Mouse (Mus musculus) mesoderm, embryonic 11.5 days (tissue): Measurements from ENCODE around the gene Dop1b.
"Not testable (repeated sequence)": the region's sequence is repeated elsewhere in the genome, so short reads cannot be mapped to it uniquely, and the experiment has no call there.

ENCODE experiments used
- DNase-seq: peaks from one replicate; pipeline ENCODE4 v3.0.0-alpha.2; 2012; ENCODE audit warnings: low read depth, low spot score

The Dop1b gene

DNA sequence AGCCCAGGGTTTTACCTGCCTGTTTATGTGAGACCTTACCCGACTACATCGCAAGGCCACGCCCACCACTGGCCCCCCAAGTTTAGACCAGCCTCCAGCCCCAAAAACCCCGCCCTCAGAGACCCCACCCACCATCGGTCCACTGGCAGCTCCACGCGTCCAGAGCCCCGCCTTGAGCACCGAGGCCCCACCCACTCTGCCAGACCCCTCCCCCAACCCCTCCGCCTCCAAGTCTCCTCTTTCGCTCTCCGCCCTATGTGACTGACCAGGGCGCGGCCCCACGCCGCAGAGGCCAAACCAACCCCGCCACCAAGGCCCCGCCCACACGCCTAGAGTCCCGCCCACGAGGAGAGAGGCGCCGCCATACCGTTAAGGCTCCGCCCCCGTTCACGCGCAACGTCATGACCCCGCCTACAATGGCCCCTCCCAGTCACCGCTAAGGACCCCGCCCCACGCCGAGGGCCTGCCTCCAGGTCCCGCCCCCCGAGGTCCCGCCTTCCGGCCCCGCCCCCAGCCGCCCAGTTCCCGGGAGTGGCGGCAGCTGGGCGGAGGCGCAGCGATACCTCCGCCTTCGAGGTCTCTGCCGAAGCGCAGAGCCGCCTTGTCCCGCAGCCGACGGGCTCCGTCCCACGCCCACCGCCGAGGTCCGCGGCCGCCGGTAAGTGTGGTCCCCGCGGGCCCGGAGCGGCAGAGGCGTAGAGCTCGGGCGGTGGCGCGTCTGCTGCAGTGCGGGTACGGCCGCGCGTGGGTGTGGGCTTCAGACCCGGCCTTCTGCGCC is at the start of gene Dop1b:
TSS of gene Dop1b (plus strand) at position 494 of the 778 bp plus-strand sequence.
- DNase-seq, result peak; percentile 98

DNA sequence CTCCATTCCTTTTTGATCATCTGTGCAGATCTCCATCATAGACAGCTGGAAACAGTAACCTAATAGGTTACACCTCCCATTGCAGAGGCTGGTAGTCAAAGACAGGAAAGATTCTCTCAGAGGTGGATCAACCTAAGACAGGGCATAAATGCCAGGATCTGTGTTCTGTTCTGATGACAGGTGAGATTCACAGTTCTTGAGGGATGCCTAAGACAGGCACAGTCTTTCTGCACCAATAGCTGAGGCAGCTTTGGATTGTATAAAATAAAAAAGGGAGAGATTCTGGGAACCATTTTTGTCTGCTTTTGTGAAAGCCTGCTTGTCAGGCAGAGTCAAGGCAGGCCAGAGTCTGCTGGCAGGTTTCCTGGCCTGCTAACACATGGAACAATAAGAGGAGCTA is 43.7 kb upstream of the Dop1b start:
- no peak for DNase-seq

DNA sequence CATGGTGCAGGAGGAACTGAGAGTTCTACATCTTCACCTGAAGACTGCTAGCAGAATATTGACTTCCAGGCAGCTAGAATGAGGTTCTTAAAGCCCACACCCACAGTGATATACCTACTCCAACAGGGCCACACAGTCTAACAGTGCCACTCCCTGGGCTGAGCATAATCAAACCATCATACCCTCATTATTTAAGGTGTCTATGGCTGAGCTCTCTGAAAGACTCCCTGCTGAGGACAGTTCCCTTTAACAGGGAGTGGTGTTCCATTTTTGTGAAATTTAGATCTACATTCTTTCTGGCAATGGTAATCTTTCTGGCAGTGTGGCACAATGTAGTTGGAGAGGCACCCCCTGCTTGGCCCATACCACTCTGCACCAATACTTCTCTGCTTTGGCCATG is 42.2 kb upstream of the Dop1b start:
- no peak for DNase-seq

DNA sequence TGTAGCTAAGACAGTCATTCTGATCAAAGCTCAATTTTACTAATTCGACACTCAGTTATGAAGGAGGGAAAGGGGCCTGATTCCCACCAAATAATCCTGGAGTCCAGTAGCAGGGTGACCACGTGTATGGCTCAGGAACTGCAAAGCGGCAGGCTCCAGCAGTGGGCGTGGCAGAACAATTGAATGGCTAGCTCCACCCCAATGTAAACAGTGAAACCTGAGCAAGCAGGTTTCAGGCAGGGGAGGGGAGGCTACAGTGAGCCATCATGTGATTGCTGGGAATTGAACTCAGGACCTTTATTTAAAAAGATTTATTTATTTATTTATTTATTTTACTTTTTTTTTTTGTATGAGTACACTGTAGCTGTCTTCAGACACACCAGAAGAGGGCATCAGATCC is 41.2 kb upstream of the Dop1b start:
- DNase-seq, result not testable (repeated sequence)

DNA sequence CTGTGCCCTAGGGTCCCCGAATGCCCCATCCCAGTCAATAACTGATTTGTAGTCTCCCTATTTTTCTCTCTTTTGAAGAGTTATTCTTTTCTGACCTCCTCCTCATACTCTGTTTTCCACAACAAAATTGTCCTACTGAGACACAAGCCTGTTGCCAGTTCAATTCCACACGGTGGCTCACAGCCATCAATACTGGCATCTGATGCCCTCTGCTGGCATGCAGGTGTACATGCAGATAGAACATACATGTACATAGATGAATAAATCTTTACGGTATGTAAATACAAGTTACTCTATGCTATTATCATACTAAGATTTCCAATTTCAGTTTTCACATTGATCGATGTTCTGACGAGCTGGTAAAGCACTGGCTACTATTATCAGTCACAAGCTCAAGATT is 40.6 kb upstream of the Dop1b start:
- DNase-seq, result no peak

DNA sequence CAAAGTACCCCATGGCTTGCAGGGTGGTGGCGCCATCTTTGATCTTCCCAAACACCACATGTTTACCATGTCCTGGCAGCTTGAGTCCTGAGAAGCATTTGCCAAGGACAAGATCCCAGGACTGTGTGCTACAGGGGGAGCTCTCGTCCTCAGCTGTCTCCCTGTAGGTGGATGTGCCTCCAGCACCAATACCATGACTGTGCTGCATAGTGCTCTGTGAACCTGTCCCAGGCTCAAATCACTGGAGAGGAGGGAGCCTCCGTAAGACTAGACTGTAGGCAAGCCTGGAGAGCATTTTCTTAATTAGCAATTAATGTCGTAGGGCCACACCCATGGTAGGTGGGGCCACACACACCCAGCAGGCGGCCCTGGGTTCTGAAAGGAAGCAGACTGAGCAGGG is 35.3 kb upstream of the Dop1b start:
- no peak for DNase-seq

DNA sequence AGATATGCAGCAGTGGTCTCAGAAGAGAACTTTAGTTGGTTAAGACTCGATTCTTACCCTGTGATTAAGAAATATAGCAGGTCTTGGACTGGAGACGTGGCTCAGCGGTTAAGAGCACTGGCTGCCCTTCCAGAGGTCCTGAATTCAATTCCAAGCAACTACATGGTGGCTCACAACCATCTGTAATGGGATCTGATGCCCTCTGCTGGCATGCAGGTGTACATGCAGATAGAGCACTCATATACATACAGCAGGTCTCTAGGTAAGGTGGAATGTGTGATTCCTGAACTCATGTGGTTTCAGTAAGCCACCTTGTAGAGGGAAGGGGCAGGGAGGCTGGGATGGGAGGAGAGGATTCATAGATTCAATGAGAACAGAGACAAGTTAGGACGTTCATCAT is 33.5 kb upstream of the Dop1b start:
- no peak for DNase-seq

DNA sequence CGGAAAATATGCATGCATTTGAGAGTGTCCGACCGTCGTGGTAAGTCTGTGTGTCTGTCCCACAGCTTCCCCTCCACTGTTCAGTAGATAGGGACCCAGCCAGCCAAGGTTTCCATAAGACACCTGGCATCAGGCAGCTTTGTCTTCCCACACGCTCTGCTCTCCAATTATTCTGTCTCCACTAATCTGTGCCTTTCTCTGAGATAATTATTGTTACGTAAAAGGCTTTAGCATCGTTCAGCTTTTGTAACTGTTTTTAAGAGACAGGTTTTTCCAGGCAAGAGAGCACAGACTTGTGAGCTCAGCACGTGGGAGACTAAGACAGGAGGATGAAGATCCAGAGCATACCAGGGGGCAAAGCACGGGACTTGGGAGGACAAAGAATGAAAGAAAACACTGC is 32.5 kb upstream of the Dop1b start:
- DNase-seq, result no peak

DNA sequence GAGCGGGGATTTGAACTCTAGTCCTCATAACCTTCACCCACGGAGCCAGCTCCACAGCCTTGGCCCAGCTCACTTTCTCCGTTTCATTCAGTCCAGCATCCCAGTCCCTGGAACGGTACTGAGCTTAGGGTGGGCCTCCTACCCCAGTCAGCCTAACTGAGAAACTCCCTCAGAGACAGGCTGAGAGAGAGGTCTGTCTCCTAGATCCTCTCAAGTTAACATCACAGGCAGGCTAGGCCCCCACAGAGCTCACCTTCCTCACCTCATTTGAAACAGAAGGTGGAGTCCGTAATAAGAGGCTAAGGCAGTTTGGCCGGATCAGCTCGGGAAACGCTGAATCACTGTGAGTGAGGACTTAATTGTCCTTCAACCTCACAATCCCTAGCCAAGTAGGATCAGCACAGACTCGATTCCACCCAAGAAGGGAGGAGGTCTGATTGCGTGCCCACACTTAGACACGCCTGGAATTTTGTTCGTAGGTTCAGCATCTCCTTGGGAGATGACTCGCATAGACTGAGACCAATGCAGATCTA is 29.5 kb upstream of the Dop1b start:
- no peak for DNase-seq

DNA sequence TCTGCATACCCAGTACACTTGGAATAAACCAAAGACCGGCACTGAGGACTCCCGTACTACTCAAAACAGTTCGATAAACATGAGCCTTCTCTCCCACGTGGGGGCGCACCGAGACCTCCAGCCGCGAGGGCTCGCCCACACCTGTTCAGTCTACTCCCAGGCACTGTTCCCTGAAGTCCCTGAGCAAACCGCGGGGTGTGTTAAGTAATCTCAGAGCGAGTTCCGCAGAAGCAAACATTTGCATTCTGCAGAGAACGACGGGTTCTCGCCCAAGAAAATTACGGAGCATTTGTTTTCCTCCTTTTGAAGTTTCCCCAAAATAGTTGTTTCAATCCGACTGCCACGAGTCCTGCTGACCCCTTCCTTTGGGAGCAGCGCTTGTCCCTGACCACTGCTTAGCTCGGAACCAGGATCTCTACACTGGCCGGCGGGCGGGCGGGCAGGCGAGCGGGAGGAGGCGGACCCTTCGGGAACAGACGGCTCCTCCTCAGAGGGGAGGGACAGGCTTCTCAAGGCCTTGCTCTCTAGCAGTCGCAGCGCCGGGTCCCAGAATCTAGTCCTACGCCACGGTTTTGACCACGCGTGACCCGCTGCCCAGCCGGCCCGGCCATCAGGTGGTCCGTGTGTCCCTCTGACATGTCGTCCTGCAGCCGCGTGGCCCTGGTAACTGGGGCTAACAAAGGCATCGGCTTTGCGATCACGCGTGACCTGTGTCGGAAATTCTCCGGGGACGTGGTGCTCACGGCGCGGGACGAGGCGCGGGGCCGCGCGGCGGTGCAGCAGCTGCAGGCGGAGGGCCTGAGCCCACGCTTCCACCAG is 28.8 kb upstream of the Dop1b start, which contains the start of gene Cbr3:
TSS of gene Cbr3 (plus strand) at position 527 of the 819 bp plus-strand sequence.
- DNase-seq, result peak; percentile 47

DNA sequence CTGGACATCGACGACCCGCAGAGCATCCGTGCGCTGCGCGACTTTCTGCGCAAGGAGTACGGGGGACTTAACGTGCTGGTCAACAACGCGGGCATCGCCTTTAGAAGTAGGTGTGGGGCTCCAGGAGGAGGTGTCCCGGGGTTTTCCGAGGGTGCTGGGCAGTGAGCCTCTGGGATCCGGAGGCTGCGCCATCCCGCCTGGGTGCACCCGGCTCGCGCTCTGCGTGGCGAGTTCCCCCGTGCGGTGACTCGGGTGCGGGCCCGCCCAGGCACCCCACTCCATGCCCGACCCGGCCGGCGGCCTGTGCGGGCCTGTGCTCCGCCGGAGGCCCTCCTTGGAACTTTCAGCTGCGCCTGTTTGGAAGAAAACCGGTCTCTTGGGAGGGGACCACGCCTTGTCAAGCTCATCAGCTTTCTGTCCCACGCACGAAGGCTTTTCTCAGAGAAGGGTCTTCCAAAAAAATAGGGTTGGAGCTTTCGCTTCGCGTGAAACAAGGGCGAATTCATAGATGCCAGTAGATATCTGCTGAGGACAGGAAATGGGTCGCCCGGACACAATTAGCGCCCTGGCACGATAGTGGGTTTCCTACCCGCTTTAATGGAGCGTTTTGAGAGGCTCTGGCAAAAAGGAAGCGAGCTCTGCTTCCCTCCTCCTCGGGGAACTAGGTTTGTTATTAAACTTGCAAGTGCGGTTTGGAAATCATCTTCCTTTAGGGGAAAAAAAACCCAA is 28.0 kb upstream of the Dop1b start:
- DNase-seq, result peak; percentile 29

DNA sequence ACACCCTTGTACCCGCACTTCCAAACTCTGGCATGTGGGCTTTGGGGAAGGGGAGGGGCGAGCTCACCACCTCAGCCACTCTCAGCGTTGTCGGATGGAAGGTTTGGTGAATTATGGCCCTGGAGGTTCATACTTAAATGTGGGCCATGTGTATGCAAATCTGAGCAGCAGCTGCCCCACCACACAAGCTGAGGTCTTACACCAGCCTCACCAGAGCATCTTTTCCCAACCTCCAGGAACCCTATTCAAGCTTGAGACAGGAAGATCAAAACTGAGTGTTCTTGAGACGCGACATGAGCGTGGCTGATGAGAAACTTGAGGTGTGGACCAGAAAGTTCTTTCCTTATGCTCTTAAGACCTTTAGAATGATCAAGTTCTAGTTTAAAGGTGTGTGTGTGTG is 27.3 kb upstream of the Dop1b start:
- no peak for DNase-seq

DNA sequence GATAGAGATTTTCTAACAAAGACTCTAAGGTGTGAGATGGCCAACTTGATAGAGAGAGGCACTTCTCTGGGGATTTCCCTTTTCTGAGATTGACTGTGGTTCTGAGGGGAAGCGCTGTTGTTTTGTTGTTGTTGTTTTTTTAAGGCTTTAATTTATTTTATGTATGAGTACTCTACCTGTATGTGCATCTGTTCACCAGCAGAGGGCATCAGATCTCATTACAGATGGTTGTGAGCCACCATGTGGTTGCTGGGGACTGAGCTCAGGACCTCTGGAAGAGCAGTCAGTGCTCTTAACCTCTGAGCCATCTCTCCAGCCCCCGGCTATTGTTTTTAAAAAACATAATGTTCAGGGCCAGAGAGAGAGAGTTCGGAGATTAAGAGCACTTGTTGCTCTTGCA is 25.9 kb upstream of the Dop1b start:
- DNase-seq, result not testable (repeated sequence)

DNA sequence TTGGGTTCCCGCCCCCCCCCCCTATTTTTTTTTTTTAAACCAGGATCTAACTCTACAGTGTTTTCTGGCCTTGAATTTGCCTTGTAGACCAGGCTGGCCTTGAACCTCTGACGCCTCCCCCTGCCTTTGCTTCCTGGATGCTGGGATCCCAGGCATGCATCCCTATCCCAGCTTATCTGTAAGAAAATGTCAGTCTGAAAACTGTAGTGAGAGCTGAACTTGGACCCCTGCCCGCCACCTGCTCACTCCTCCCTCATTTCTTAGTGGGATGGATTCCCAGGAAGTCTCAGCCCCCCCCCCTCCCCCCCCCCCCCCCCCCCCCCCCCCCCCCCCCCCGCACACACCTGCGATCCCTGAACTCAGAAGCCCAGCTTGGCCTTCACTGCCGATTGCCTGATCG is 25.3 kb upstream of the Dop1b start:
- DNase-seq, result no peak

DNA sequence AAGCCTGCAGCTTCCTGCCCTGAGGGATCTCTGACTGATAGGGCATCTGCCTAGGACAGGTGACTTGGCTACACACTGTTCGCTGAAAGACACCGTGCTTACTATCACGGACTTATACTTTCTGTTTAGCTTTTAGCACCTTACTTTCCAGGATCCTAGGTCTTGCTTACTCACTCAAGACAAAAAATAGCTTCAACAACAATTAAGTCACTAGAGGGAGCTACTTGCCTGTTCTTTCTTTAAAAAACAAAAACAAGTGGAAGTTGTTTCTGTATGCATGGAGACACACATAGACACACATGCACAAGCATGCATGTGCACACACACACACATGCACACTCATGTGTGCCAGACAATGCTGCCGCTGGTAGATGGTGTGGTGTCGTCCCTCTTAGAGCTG is 24.8 kb upstream of the Dop1b start:
- DNase-seq, result no peak

DNA sequence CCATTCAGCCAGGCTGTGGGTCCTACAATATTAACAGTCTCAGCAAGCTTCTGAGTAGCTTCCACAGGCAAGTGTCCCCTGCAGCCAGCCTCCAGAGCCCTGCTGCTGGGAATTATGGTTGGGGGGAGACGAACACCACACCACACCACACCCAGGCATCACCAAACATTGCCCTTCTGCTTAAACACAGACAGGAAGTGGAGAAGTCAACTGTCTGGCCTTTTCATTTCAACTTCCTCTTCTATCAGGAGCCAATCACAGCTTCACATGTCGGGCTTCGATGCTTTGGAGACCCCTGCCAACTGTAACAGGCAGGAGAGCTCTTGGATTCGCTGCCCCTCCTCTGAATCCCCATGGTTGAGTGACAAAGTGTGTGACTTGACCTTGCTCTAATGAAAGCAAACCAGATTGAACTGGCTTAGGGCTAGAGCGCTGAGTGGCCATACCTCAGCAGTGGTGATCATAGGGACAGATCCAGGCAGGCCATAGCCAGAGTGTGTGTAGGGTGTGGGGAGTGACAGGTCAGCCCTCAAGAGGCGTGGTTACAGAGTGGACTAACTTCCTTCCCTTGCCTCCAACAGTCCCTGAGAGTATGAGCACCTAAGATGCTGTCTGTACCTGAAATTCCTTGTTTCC is 20.4 kb upstream of the Dop1b start:
- DNase-seq, result no peak

DNA sequence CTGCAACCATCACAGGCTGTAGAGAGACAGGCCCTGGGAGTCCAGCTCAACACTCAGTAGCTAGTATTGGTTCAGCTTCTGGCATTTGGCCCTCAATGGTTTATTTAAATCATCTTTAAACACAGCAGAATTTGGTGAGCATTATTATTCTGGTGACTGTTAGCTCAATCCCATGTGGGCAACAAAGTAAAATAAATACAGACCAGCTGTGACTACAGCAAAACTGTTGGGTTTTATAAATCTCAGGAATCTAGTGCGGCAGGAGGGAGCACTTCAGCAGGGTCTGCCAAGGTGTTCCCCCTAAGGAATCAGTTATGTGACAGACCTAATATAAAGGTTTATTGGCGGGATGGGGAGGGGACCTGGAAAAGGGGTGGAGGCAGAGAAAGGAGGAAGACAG is 19.0 kb upstream of the Dop1b start:
- DNase-seq, result no peak

DNA sequence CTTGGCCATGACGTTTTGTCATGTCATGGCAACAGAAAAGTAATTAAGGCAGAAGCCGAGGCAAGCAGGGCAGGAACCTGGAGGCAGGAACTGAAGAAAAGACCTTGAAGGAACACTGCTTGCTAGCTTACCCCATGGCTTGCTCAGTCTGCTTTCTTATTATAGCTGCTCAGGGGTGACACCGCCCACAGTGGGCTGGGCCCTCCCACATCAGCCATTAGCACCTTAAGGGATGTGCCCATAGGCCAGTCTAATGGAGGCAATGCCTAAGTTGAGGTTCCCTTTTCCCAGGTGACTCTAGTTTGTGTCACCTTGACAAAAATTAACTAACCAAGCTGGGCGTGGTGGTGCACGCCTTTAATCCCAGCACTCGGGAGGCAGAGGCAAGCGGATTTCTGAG is 4.6 kb upstream of the Dop1b start:
- DNase-seq, result no peak

DNA sequence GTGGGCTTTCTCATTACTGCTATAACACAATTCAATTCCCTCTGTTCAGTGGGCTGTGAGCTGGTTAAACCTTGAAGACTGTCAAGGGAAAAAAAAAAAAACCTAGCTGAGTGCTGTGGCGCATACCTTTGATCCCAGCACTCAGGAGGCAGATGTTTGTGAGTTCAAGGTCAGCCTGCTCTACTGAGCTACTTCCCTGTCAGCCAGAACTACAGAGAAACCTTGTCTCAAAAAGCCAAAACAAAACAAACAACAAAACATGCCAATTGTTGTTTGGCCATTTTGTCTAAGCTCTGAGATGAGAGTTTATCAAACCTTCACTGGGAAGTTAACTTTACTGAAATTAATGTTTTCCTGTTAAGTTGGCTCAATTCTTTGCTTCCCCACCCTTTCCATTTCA is 2.5 kb upstream of the Dop1b start:
- no peak for DNase-seq

DNA sequence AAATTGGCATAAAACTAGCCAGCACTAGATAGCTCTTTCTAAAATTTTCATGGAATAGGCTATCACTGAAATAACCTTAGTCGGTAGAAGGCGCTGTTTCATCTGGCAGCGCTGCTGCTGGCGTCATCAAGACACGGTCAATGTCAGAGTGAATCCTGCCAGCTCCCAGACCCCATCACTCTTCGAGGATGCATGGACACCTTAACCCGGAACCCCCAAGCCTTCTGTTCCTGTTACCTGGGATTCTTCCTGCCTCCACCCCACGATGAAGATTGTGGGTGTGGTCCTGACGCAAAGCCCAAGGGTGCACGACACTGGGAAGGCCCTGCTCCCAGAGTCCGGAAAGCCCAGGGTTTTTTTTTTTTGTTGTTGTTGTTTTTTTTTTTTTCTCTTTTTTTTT is 780 bp upstream of the Dop1b start:
- peak; percentile 79 for DNase-seq

DNA sequence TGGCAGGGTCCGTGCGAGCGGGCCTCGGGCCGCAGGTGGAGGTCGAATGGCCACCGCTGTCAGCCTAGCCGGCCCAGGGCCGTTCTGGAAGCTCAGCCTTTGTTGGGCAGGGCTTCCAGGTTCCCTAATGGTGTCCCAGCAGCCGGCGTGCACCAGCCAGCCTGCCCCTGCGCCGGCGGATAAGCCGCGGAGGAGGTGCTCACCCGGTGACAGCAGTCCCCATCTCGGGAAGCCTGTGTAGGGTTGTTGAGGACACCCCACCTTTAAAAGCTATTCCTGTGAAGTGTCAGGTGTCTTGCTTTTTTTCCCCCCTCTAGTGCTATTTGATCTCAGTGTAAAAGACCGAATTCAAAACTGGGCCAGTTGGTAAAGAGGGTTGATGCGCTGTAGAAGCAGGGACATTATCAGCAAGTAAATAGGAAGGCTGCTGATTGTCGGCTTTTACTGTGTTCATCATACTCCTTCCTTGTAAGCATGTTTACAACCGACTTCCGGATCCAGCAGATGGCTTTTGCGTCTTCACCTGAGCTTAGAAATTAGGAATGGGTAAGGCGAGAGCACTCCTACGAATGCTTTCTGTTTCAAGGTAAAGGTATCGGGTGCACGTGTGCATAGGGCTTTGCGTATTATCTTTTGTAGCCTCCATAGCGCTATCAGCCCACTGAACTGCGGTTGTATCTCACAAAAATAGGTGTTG is 633 bp downstream of the Dop1b start:
- no peak for DNase-seq
